Mouse (Mus musculus): ENCODE results near the gene Gabarapl2. TPM values are rescaled to one million over a fixed set of nuclear protein-coding genes. Genes with fewer than 3 reads are reported as not detected.

Gene Gabarapl2
- polyA plus RNA-seq, 1 experiment from 2014 or later = 453 TPM

DNA sequence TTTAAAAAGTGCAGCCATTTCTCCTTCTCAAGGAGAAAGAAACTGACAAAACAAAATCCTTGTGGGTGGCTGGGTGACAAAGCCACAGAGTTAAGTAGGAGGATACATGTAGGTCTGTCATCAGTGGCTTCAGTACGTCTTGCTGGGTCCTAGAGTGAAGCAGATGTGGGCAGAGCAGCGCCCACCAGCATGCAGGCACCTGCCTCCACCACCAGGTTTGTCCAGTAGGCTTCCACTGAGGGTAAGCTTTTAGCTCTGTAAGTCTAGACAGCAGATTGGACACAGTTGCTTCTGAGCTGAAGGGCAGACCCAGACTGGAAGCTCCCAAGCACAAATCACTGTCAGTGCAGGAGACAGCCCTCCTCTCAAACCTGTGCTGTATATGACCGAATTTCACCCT is 20.8 kb downstream of the Gabarapl2 start:
- WGBS = 70% methylated on average over 3 of the region's 3 CpGs
- H3K27me3 ChIP-seq = no peaks in the 10 kb centered on the region
- H3K9ac ChIP-seq (replicated peaks) = no peak overlapping the region
- no peak for ATAC-seq
- H3K9me3 ChIP-seq = no peaks in the 10 kb centered on the region
- H3K36me3 ChIP-seq = peaks cover 24% of the 10 kb centered on the region
- H3K27ac ChIP-seq = no peak overlapping the region
- no peak overlapping the region for H3K4me3 ChIP-seq (replicated peaks)
- no peaks in the 10 kb centered on the region; the same call in 1 of the 2 replicates for H3K4me1 ChIP-seq (replicated peaks)
- H3K4me2 ChIP-seq (replicated peaks) = no peak overlapping the region

DNA sequence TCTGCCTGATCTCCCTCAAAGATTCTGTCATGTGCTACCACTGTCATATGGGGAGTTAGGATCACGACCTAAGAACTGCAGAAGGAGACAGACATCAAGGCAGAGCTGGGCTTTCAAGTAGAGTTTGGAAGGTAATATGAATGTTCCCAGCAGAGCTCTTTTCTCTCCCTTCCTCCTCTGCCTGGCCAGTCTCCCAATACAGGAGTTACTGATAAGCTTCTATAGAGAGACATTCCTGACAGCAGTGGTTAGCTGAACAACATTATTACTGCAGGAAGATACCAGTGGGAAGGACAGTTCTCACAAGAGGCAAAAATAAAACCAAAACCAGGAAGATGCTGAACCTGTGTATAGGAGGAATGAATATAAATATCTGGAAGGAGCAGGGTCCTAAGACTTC is 22.1 kb downstream of the Gabarapl2 start:
- Histone ChIP-seq H3K4me1 (replicated peaks) (no peaks in the 10 kb centered on the region; the same call in 1 of the 2 replicates), H3K36me3 (peaks cover 14% of the 10 kb centered on the region; the same call in 1 of the 2 replicates), H3K9ac (replicated peaks) (no peak overlapping the region), H3K4me2 (replicated peaks) (no peak overlapping the region), H3K27ac (no peak overlapping the region), H3K27me3 (no peaks in the 10 kb centered on the region), H3K4me3 (replicated peaks) (no peak overlapping the region), H3K9me3 (no peaks in the 10 kb centered on the region)
- 88% methylated on average over 1 of the region's 1 CpGs for WGBS
- no peak for ATAC-seq

DNA sequence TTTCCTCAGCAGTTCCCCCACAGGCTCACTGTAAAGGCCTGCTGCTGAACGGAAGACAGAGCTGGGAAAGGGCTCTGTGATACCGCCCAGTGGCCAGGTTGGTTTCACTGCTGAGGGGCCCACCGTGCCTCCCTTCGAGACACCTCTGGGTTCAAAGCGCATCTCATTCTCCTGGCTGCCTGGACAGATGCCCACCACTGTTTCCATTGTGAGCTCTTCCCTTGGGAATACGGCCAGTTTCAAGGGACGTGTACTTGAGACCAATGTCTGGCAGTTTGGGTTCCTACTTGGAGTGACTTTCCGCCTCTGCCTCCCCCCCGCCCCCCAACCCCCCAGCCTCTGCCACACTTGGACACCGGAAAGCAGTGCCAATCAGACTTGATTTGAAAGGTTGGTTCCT is 22.6 kb downstream of the Gabarapl2 start:
- peaks cover 17% of the 10 kb centered on the region for H3K36me3 ChIP-seq
- H3K9me3 ChIP-seq = no peaks in the 10 kb centered on the region
- no peak for ATAC-seq
- H3K4me1 ChIP-seq (replicated peaks) = no peaks in the 10 kb centered on the region; the same call in 1 of the 2 replicates
- H3K4me2 ChIP-seq (replicated peaks) = no peak overlapping the region
- H3K27ac ChIP-seq = no peak overlapping the region
- H3K27me3 ChIP-seq = no peaks in the 10 kb centered on the region
- WGBS = 74% methylated on average over 10 of the region's 10 CpGs
- no peak overlapping the region for H3K4me3 ChIP-seq (replicated peaks)
- H3K9ac ChIP-seq (replicated peaks) = no peak overlapping the region

DNA sequence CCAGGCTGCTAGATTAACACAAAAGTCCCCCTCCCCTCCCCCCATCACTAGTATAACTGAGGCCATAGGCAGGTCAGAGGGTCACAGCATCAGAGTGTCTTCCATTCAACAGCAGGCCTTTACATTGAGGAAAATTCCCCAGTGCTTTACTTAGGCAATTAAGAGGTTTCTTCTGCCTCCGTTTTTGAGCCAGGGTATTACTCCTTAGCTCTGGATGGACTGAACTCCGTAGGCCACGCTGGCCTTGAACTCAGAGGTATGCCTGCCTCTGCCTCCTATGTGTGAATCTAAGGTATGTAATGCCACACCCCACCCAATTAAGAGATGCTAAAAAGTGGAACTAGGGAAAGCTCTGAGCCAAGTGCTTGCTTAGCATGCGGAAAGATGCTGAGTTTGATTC is 23.0 kb downstream of the Gabarapl2 start:
- no peaks in the 10 kb centered on the region for H3K27me3 ChIP-seq
- no peak overlapping the region for H3K27ac ChIP-seq
- no peak overlapping the region for H3K4me2 ChIP-seq (replicated peaks)
- no peak overlapping the region for H3K4me3 ChIP-seq (replicated peaks)
- peaks cover 16% of the 10 kb centered on the region for H3K36me3 ChIP-seq
- no peaks in the 10 kb centered on the region; the same call in 1 of the 2 replicates for H3K4me1 ChIP-seq (replicated peaks)
- no peaks in the 10 kb centered on the region for H3K9me3 ChIP-seq
- no peak overlapping the region for H3K9ac ChIP-seq (replicated peaks)
- WGBS = 78% methylated on average over 4 of the region's 4 CpGs
- ATAC-seq = no peak

DNA sequence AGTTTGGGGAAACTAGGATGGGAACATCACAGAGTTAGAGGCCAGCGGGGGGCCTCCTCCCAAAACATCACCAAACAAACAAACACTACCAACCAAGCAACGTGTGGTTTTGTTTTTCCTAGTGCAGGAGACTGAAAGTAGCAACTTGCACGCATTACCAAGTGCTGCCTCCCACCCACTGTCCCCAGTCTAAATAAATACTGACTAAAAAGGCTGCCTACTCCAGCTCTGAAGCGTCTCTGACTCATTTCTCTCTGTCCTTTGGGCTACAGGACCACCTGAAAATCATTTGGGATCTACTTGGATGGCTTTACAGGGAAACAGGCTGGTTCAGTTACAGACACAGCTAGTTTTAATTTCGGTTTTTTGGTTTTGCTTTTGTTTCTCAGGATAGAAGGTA is 23.8 kb downstream of the Gabarapl2 start:
- H3K9ac ChIP-seq (replicated peaks) = no peak overlapping the region
- H3K4me2 ChIP-seq (replicated peaks) = no peak overlapping the region
- 69% methylated on average over 5 of the region's 5 CpGs for WGBS
- no peak for ATAC-seq
- H3K27me3 ChIP-seq = no peaks in the 10 kb centered on the region
- H3K4me1 ChIP-seq (replicated peaks) = no peaks in the 10 kb centered on the region; the same call in 1 of the 2 replicates
- no peak overlapping the region for H3K27ac ChIP-seq
- no peaks in the 10 kb centered on the region for H3K9me3 ChIP-seq
- peaks cover 20% of the 10 kb centered on the region for H3K36me3 ChIP-seq
- no peak overlapping the region for H3K4me3 ChIP-seq (replicated peaks)

DNA sequence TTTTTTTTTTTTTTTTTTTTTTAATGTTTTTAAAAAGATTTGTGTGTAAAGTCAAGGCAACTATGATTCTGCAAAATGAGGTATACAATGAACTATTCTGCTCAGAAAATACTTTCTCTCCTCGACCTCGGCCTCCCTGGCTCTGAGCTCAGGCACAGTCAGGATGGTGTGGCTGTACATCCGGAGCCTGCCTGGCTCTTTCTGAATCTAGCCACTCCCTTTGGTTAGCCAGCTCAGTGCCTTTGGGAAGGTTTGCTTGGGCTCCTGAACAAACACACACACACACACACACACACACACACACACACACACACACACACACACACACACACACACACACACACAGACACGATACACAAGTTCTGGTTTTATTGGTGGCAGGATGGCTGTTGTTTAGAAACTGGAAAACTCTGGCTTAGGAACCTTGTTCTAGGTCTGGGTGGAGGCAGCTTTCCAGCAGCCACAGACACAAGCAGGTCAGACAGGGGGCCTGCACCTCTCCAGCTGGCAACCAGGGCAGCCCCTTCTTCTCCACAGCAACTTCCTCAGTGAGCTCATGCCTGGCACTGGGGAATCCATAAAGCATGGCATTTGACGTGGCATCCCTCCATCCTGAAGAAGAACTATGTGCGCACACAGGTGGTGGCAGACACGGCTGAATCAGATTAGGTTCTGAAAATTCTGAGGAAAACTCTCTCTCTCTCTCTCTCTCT is 24.5 kb downstream of the Gabarapl2 start:
- H3K4me3 ChIP-seq (replicated peaks) = no peak overlapping the region
- peaks cover 20% of the 10 kb centered on the region for H3K36me3 ChIP-seq
- WGBS = 82% methylated on average over 7 of the region's 7 CpGs
- no peak overlapping the region for H3K27ac ChIP-seq
- no peaks in the 10 kb centered on the region for H3K9me3 ChIP-seq
- ATAC-seq = no peak
- H3K9ac ChIP-seq (replicated peaks) = no peak overlapping the region
- H3K27me3 ChIP-seq = no peaks in the 10 kb centered on the region
- no peaks in the 10 kb centered on the region; the same call in 1 of the 2 replicates for H3K4me1 ChIP-seq (replicated peaks)
- H3K4me2 ChIP-seq (replicated peaks) = no peak overlapping the region

DNA sequence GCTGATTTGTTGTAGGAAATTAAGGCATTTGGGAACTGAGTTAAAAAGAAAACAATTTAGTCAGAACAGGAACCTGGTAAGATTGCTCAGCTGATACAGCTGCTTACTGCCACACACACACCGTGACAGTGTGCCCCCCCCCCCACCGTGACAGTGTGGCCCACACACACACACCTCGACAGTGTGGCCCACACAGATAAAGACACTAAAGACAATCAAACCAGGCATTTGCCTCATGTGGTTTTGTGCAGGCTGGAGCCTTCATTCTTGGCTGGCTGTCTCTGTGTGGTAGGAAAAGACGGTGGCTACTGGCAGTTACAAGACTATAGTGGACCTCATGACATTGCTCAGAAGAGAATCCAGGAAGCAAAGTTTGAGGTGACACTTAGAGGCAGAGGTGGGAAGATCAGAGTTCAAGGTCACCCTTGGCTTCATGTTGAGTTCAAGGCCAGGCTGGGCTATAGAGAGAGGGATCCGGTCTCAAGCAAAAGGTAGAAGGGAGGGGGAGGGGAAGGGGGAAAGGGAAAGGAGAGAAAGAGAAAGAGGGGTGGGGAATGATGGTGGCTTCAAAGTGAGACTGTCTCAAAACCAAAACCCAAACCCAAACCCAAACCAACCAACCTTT is 26.9 kb downstream of the Gabarapl2 start:
- Histone ChIP-seq H3K4me1 (replicated peaks) (no peaks in the 10 kb centered on the region; the same call in 1 of the 2 replicates), H3K4me3 (replicated peaks) (no peak overlapping the region), H3K36me3 (peaks cover 31% of the 10 kb centered on the region), H3K27me3 (no peaks in the 10 kb centered on the region), H3K9ac (replicated peaks) (no peak overlapping the region), H3K4me2 (replicated peaks) (no peak overlapping the region), H3K27ac (no peak overlapping the region), H3K9me3 (no peaks in the 10 kb centered on the region)
- WGBS = 84% methylated on average over 5 of the region's 5 CpGs
- no peak for ATAC-seq

DNA sequence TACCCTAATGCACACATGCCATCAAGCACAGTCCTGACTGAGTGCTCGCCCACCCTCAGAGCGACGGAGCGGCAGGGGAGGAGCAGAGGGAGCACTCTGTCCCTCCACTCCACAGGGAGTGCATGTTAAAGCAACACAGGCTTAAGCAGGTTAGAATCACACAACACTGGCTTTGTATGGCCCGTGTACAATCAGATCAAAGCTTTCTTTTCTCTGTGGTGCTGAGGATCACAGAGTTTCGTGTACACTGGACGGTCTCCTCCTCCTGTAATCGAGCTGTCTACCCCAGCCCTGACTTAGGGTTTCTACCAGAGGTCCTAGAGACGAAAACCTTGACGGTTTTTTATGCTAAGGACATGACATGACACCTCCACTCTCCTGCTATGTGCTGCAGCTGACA is 28.0 kb downstream of the Gabarapl2 start:
- Histone ChIP-seq H3K27me3 (no peaks in the 10 kb centered on the region), H3K4me3 (replicated peaks) (no peak overlapping the region), H3K9me3 (no peaks in the 10 kb centered on the region), H3K27ac (no peak overlapping the region), H3K36me3 (peaks cover 38% of the 10 kb centered on the region), H3K9ac (replicated peaks) (no peak overlapping the region), H3K4me1 (replicated peaks) (no peaks in the 10 kb centered on the region), H3K4me2 (replicated peaks) (no peak overlapping the region)
- WGBS = 78% methylated on average over 10 of the region's 10 CpGs
- no peak for ATAC-seq

DNA sequence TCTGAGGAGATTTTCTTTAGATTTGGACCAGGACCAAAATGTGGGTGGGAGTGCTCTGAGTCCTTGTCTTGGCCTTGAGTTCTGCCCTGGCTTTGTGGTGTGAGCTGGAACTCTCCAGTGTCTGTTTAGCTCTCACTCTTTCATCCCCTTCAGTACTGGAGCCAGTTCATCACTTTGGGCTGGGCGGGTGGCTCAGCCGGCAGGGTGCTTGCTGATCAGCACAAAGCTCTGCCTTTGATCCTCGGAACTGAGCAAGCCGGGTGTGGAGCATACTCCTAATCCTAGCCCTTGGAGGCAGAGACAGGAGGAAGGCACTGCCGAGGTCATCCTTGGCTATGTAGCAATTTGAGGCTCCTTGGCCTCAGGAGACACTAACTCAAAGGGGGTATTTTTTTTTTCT is 28.5 kb downstream of the Gabarapl2 start:
- Histone ChIP-seq H3K4me3 (replicated peaks) (no peak overlapping the region), H3K4me2 (replicated peaks) (no peak overlapping the region), H3K9me3 (no peaks in the 10 kb centered on the region), H3K9ac (replicated peaks) (no peak overlapping the region), H3K27ac (no peak overlapping the region), H3K4me1 (replicated peaks) (no peaks in the 10 kb centered on the region), H3K27me3 (no peaks in the 10 kb centered on the region), H3K36me3 (peaks cover 42% of the 10 kb centered on the region)
- ATAC-seq = no peak
- 21% methylated on average over 5 of the region's 5 CpGs for WGBS

DNA sequence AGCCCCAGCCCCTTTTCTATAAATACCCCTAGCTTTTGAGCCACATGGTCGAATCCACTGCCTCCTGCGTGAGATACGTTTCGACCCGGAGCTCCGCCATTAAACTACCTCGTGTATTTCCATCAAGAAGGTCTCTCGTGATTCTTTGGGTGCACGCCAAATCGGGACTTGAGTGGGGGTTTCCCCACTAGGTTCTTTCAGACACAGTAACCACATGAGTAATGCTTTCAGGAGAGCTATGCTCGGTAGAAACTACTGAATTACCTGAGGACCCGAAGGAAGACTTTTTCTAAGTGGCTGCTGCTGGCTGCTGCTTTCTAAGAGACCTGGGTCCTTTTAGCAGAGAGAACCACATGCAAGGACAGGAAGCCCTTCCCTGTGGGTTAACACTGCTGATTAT is 33.6 kb downstream of the Gabarapl2 start:
- no peaks in the 10 kb centered on the region for H3K9me3 ChIP-seq
- H3K36me3 ChIP-seq = peaks cover 55% of the 10 kb centered on the region
- H3K27me3 ChIP-seq = no peaks in the 10 kb centered on the region
- no peak overlapping the region for H3K4me2 ChIP-seq (replicated peaks)
- H3K27ac ChIP-seq = no peak overlapping the region
- no peak for ATAC-seq
- H3K4me3 ChIP-seq (replicated peaks) = no peak overlapping the region
- H3K9ac ChIP-seq (replicated peaks) = no peak overlapping the region
- no peaks in the 10 kb centered on the region for H3K4me1 ChIP-seq (replicated peaks)
- 97% methylated on average over 12 of the region's 12 CpGs for WGBS

DNA sequence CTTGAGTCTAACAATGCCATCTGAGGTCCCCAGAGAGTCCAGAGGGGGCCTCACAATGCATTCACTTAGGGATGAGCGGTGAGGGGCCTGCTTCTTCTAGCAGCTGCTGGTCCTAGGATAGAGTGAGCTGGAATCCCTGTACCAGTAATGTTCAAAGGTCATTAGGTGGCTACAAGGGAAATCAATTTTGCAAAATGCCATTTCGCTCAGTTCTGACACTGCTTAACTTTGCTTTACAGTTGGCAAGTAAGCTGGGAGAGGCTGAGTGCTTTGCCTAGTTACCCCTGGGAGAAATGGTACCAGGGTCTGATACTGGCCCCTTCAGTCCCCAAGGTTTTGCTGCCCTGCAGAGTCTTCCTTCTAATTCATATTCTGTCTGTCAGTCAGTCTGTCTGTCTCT is 35.2 kb downstream of the Gabarapl2 start:
- WGBS = 92% methylated on average over 2 of the region's 2 CpGs
- Histone ChIP-seq H3K36me3 (peaks cover 53% of the 10 kb centered on the region), H3K4me1 (replicated peaks) (no peaks in the 10 kb centered on the region), H3K9me3 (no peaks in the 10 kb centered on the region), H3K9ac (replicated peaks) (no peak overlapping the region), H3K27me3 (no peaks in the 10 kb centered on the region), H3K4me3 (replicated peaks) (no peak overlapping the region), H3K27ac (no peak overlapping the region), H3K4me2 (replicated peaks) (no peak overlapping the region)
- ATAC-seq = no peak

DNA sequence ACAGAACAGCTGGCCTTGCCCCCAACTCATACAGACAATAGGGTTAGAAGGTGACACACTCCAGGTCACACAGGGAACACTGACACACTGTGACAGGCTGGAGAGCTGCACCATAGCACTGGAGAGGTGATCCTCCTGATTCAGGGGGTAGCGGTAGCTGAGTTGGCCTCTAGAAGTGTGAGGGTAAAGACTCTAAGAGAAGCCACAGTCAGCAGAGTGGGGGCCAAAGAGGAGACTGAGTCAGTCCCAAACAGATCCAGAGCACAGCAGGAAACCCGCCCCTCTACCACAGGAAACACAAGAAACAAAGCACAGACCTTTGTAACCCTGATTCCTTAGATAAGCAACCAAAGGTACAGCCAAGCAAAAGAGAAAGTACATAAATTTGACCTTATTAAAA is 35.8 kb downstream of the Gabarapl2 start:
- no peak overlapping the region for H3K4me3 ChIP-seq (replicated peaks)
- 91% methylated on average over 2 of the region's 2 CpGs for WGBS
- H3K27ac ChIP-seq = no peak overlapping the region
- no peak for ATAC-seq
- no peaks in the 10 kb centered on the region for H3K27me3 ChIP-seq
- peaks cover 49% of the 10 kb centered on the region for H3K36me3 ChIP-seq
- H3K4me1 ChIP-seq (replicated peaks) = no peaks in the 10 kb centered on the region
- H3K9me3 ChIP-seq = no peaks in the 10 kb centered on the region
- H3K9ac ChIP-seq (replicated peaks) = no peak overlapping the region
- H3K4me2 ChIP-seq (replicated peaks) = no peak overlapping the region

All from midbrain, embryonic 13.5 days (tissue).